Mouse (Mus musculus) frontal cortex, postnatal 14 days (tissue): ENCODE data around the gene Bptf.
"Not testable (repeated sequence)": the region's sequence is repeated elsewhere in the genome, so short reads cannot be mapped to it uniquely, and the experiment has no call there.

Source experiments
- DNase-seq, 2 experiments: peaks; one replicate each; pipeline ENCODE4 v3.0.0; 2022; ENCODE audit warnings: low spot score in 2 of 2

Bptf gene

GRCm38 (mm10) chr11:107017339-107017886, 114.5 kb downstream of the Bptf start:
- no peak for DNase-seq

GRCm38 (mm10) chr11:107016893-107017292, 115.0 kb downstream of the Bptf start:
- no peak for DNase-seq

GRCm38 (mm10) chr11:107015535-107016187, 116.3 kb downstream of the Bptf start:
- DNase-seq = not testable (repeated sequence)

- no peak for DNase-seq
Measured at GRCm38 (mm10) chr11:107014597-107015309, 117.2 kb downstream of the Bptf start.

- DNase-seq = no peak
Measured at GRCm38 (mm10) chr11:107014020-107014585, 117.8 kb downstream of the Bptf start.

- DNase-seq = peak; percentile 96 to 100
Measured at GRCm38 (mm10) chr11:107012324-107013017, 119.5 kb downstream of the Bptf start.

DNA sequence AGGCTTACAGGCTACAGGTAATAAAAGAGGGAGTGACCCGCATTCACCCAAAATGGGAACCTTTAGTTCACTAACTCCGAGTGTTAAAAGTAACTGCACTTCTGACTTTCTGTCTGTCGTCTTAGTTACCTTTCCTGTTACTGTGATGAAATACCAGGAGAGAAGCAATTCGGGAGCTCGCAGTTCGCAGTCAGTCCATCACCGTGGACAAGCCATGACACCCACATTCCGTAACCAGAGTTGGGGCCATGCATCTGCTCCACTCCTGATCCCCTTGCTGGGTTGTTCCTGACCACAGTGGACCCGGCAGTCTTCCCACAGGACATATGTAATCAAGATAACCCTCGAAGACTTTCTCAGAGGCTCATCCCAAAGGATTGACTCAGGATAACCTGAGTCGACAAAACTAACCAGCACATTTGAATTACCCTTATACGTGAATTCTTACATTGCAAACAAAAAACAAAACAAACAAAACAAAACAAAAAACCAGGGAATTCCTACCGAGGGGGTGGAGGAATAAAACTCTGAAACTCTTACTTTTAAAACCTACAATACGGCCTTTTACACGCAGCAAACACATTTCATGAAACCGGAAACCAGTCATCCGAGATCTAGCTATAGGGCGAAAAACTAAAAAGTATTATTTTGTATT, 120.1 kb downstream of the Bptf start:
- DNase-seq = no peak

GRCm38 (mm10) chr11:107011171-107011570, 120.8 kb downstream of the Bptf start:
- no peak for DNase-seq

DNA sequence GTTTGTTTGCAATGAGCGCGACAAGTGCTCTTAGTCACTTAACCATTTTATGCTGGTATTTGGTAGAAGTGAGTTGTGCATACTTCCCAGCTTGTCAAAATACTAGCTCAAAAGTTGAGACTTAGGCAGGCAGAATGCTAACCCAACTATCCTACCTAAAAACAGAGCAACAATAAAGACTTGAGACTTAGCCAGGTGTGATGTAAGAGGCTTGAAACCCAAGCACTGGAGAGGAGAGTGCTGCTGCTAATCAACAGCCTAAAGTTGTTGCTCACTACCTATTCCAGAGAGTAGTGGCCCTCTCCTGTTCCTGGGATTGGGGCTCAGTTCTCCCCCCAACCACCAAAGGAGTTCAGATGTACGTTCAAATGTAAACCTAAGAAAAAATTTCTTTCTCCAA, 121.5 kb downstream of the Bptf start:
- DNase-seq = no peak

GRCm38 (mm10) chr11:107005538-107005937, 126.4 kb downstream of the Bptf start:
- DNase-seq = no peak

DNA sequence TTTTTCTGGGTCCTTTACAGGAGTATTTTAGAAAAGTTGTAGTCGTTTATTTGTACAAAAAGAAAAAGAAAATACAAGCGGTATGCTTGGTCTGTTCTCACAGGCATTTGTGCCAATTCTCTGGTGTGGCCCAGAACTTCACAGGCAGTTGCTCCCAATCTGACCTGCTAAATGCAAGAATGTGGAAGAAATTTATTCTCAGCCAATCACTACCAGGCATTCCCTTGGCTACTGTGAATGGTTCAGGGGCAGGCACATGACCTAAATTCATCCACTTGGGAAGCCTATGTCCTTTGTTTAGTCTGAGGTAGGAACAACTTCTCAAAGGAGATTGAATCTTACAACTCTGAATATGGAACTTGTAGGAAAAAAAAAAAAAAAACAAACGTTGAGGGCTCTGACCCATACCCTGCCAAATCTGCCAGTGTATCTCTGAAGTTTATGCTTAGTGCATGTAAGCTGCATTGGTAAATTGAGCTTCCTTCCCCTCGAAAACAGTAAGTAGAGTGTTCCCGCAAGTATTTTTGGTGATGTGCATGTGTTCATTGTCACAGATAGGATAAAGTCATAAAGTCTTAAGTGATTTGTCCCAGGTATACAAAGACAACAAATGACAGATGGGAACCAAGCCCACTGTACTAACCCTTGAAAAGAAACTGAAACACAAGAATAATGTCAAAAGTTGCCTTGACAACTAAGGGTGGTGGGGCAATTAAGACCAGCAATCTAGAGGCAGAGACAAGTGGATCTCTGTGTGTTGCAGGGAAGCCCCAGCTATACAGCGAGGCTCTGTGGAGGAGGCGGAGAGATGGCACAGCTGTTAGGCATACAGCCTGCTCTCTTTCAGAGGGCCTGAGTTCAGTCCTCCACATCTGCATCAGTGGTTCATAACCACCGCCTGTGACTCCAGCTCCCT, 129.9 kb downstream of the Bptf start:
- DNase-seq = no peak

DNA sequence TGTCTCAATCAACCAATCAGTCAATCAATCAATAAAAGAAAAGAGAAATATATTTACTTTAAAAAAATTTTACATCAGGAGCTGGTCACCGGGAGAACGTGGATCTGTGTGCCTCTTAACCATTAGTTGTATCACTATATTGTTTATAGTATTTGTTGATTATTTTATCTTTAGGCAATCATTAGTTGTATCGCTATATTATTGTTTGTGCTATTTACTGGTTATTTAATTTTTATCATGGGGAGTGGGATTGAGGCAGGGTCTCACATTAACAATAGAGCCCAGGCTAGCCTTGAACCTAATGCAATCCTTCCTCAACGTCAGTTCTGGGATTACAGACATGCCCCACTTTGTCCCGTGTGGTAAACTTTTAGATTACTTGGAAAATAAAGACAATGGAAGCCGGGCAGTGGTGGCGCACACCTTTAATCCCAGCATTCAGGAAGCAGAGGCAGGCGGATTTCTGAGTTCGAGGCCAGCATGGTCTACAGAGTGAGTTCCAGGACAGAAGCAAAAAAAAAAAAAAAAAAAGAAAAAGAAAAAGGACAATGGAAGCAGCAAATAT, 131.9 kb downstream of the Bptf start:
- DNase-seq = no peak

- DNase-seq = peak; percentile 86 to 87
Measured at GRCm38 (mm10) chr11:106999151-106999948, 132.6 kb downstream of the Bptf start, which contains the start of gene Kpna2. Gene Kpna2 (minus strand): TSS chr11:106999541.

GRCm38 (mm10) chr11:106998651-106999150, 133.2 kb downstream of the Bptf start:
- peak in 1 of 2 experiments; percentile 26 for DNase-seq

DNA sequence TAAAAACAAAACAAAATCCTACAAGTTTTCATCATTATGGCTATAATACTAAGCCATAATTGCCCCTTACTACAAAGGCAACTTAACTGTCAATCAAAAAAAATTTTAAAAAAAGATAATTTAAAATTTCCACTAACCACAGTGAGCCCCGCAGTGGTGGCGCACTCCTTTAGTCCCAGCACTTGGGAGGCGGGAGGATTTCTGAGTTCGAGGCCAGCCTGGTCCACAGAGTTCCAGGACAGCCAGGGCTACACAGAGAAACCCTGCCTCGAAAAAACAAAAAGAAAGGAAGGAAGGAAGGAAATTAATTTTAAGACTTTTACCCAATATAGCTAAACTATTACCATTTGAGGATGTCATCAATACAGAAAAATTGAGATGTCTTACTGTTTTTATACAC, 134.0 kb downstream of the Bptf start:
- no peak for DNase-seq

- DNase-seq = not testable (repeated sequence)
Measured at GRCm38 (mm10) chr11:106996492-106996891, 135.4 kb downstream of the Bptf start.

DNA sequence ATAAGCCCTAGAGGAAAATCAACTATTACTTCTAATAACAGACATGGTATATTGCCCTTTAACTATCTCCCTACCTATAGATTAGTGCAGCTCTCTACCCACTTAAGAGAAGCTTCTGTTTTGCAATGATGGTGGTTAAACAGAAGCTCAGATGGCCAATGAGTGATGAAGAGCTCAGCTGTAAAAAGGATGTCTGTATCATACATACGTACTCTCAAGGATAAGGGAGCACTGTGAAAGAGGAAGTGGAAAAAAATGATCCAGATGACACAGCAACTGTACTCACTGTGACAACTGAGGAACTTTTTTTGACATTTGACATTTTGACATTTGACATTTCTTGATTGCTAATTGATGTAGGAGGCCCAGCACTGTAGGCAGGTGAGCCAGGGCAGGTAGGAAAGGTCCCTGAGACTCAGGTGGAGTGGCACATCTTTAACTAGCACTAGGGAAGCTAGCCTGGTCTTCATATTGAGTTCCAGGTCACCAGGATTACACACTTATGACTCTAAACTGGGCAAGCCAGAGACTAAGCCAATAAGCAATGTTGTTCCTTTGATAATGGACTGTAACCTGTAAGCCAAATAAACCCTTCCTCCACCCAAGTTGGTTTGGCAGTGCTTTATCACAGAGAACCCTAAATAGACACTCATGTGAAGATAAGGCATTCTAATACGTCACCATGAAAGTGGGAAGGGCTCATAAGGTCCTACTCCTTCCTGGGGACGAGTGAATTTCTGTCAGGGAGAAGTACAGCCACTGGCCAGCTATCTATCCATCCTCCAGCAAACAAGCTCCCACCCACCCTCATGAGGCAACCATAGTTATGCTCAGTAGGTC, 137.5 kb downstream of the Bptf start:
- no peak for DNase-seq

- DNase-seq = no peak
Measured at GRCm38 (mm10) chr11:106987384-106987783, 144.5 kb downstream of the Bptf start.
